Mouse (Mus musculus): ENCODE data around the gene Pibf1. TPM values are rescaled to one million over a fixed set of nuclear protein-coding genes. Genes with fewer than 3 reads are reported as not detected.
A peak's percentile ranks its signal among the peaks of the same experiment; 100 is the strongest.

Gene Pibf1
- polyA plus RNA-seq, 1 experiment from 2014 or later: 21.2 TPM

DNA sequence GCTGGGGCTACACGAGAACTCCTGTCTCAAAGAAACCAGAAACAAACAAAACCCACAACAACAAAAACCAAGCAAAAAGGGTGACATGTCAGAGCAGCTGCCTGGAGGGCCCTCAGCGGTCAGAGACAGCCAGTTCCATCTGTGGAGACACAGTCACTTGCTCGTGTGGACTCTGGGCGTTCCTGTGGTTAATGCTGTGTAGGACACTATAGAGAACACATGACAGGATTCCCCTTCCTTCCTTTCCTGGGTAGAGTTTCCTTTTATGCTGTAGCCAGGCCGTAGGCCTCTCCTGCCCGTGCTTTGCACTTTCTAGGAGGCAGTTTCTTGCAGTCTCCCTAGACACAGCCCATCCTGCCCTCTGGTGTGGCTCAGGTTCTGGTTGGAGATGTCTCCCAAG lies 9.5 kb downstream of the Pibf1 start:
- no peak for ATAC-seq
- H3K4me3 ChIP-seq (replicated peaks): no peak overlapping the region
- peaks cover 73% of the 10 kb centered on the region for H3K36me3 ChIP-seq
- no peak overlapping the region for H3K27ac ChIP-seq
- H3K9ac ChIP-seq (replicated peaks): no peak overlapping the region
- H3K27me3 ChIP-seq: no peaks in the 10 kb centered on the region
- H3K9me3 ChIP-seq: no peaks in the 10 kb centered on the region
- H3K4me1 ChIP-seq (replicated peaks): no peaks in the 10 kb centered on the region
- 94% methylated on average over 6 of the region's 6 CpGs for WGBS
- H3K4me2 ChIP-seq (replicated peaks): no peak overlapping the region

DNA sequence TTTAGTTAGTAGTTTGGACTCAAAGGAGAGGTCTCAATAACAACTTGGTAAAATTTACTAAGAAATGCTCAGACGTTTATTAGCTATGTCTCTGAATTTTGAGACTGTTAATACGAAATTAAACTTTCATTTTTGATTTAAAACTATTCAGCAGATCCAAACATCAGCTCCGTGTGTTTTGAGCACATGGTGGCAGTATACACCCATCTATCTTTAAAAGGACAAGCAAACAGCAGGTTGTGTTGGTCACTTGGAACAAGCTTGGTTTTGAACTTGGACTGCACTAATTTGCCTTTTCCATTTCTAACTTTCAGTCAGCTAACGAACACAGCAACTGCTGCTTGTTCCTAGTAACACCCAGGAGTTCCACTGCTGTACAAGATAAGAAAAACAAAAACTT lies 18.4 kb downstream of the Pibf1 start:
- no peak overlapping the region for H3K9ac ChIP-seq (replicated peaks)
- H3K4me1 ChIP-seq (replicated peaks): no peaks in the 10 kb centered on the region
- no peak overlapping the region for H3K4me2 ChIP-seq (replicated peaks)
- H3K27me3 ChIP-seq: no peaks in the 10 kb centered on the region
- no peak overlapping the region for H3K27ac ChIP-seq
- ATAC-seq: no peak
- no peaks in the 10 kb centered on the region for H3K9me3 ChIP-seq
- H3K4me3 ChIP-seq (replicated peaks): no peak overlapping the region
- WGBS: 85% methylated on average over 4 of the region's 4 CpGs
- H3K36me3 ChIP-seq: peaks cover 28% of the 10 kb centered on the region

DNA sequence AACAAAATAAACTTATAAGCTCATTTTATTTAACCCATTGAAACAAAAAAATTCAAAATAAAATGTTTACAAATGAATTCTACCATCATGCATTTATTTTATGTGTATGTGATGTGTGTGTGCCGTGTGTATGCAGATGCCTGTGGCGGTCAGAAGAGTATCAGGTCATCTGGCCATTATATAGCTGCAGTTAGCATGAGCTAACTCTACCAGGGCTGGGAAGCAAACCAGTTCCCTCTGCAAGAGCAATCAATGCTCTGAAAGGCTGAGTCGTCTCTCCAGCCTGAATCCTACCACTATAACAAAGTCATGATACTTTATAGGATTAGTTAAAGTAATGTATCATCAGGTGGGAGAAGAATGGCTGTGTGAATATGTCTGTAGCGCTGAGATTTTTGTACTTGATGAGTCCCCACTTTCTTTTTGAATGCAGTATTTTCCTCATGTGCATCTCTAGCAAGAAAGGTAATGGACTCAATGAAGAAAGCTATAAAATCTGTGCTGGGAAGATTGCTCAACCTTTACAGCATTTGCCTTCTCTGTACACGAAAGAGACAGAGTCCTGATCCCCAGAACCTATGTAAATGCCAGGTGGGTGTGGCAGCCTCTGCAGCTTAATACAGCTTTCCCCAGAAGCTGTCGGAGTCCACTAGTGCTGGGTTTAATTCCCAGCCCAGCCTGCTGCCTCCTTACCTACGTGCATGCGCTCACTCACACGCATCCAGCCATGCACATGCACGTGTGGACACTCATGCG lies 22.5 kb downstream of the Pibf1 start:
- H3K27me3 ChIP-seq: no peaks in the 10 kb centered on the region
- H3K4me1 ChIP-seq (replicated peaks): no peaks in the 10 kb centered on the region
- H3K4me3 ChIP-seq (replicated peaks): no peak overlapping the region
- 89% methylated on average over 11 of the region's 11 CpGs for WGBS
- H3K9me3 ChIP-seq: no peaks in the 10 kb centered on the region
- peaks cover 11% of the 10 kb centered on the region for H3K36me3 ChIP-seq
- no peak overlapping the region for H3K4me2 ChIP-seq (replicated peaks)
- no peak overlapping the region for H3K27ac ChIP-seq
- ATAC-seq: no peak
- H3K9ac ChIP-seq (replicated peaks): no peak overlapping the region

DNA sequence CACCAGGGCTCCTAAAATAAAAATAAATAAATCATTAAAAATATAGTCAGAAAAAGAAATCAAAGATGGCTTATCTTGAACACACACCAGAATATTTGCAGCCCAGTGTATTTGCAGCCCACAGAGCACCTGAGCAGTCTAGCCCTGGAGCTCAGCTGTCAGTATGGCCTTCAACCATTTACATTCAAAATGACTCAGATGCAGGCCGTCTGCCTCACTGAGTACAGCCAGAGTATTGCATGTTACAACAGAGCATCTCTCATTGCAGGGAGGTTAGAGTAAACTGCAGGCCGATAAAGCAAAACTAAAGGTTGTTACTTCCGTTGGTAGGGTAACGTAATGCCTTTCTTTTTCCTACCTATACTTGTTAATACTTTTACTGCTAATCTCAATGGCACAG lies 24.9 kb downstream of the Pibf1 start:
- Histone ChIP-seq H3K27ac (no peak overlapping the region), H3K4me1 (replicated peaks) (no peaks in the 10 kb centered on the region), H3K9me3 (no peaks in the 10 kb centered on the region), H3K9ac (replicated peaks) (no peak overlapping the region), H3K4me2 (replicated peaks) (no peak overlapping the region), H3K4me3 (replicated peaks) (no peak overlapping the region), H3K36me3 (0 out of 2 replicates have a peak, but pooled peaks cover 6% of the 10 kb centered on the region), H3K27me3 (no peaks in the 10 kb centered on the region)
- 93% methylated on average over 4 of the region's 4 CpGs for WGBS
- no peak for ATAC-seq

DNA sequence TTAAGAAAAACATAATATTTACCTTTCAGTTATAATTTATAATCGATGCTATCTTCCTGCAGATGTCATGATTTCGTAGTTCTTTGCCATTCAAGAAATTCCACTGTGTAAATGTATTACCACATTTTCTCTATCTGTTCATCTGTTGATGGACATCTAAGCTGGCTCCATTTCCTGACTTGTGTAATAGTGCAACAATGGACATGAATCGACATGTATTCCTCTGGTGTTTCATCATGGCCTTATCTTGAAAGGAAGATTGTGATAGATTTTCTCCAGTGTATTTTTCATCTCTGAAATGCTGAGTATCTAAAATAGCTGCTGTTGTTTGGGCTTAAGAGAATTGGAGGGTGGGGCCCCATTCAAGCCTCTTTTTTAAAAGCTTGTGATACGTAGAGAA lies 27.5 kb downstream of the Pibf1 start:
- Histone ChIP-seq H3K4me1 (replicated peaks) (no peaks in the 10 kb centered on the region), H3K4me2 (replicated peaks) (no peak overlapping the region), H3K4me3 (replicated peaks) (no peak overlapping the region), H3K27ac (no peak overlapping the region), H3K9me3 (no peaks in the 10 kb centered on the region), H3K27me3 (no peaks in the 10 kb centered on the region), H3K9ac (replicated peaks) (no peak overlapping the region), H3K36me3 (peaks cover 10% of the 10 kb centered on the region)
- ATAC-seq: no peak
- 97% methylated on average over 4 of the region's 4 CpGs for WGBS

DNA sequence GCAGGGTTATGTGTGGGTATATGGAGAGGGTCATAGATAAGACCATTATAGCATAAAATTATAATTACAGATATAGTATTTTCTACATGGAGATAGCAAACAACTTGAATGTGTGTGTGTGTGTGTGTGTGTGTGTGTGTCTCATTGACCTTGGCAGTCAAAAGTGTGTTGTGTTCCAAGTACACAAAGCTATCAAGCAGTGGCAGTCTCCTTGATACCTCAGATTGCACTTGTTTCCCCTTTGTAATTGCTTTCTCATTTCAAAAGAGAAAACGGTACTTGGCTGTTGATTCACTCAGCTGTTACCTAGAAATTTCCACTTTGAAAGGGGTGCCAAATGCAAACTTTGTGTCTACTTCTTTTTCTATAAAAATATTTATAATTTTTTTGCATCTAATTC lies 28.3 kb downstream of the Pibf1 start:
- Histone ChIP-seq H3K27ac (no peak overlapping the region), H3K4me2 (replicated peaks) (no peak overlapping the region), H3K4me1 (replicated peaks) (no peaks in the 10 kb centered on the region), H3K4me3 (replicated peaks) (no peak overlapping the region), H3K27me3 (no peaks in the 10 kb centered on the region), H3K9ac (replicated peaks) (no peak overlapping the region), H3K9me3 (no peaks in the 10 kb centered on the region), H3K36me3 (peaks cover 10% of the 10 kb centered on the region)
- WGBS: 90% methylated on average over 1 of the region's 1 CpGs
- ATAC-seq: no peak

DNA sequence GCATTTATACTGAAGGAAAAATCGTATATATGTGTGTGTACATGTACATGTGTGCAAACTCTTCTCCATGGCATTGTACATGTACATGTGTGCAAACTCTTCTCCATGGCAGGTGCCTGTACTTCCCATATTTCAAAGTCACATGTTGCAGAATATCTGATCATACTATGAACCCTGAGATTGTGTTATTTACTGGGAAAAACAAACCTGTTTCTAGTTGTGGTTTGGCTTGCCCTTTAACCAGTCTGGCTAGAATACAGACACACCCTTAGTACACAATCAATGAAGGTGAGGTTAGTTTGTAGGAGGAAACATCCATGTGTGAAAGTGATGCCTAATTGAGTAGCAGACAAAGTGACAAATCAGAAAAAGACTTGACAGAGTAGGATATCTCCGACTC lies 29.8 kb downstream of the Pibf1 start:
- Histone ChIP-seq H3K27me3 (no peaks in the 10 kb centered on the region), H3K4me1 (replicated peaks) (no peaks in the 10 kb centered on the region), H3K4me2 (replicated peaks) (no peak overlapping the region), H3K9ac (replicated peaks) (no peak overlapping the region), H3K9me3 (no peaks in the 10 kb centered on the region), H3K27ac (no peak overlapping the region), H3K4me3 (replicated peaks) (no peak overlapping the region), H3K36me3 (peaks cover 7% of the 10 kb centered on the region)
- no peak for ATAC-seq
- WGBS: 95% methylated on average over 2 of the region's 2 CpGs

DNA sequence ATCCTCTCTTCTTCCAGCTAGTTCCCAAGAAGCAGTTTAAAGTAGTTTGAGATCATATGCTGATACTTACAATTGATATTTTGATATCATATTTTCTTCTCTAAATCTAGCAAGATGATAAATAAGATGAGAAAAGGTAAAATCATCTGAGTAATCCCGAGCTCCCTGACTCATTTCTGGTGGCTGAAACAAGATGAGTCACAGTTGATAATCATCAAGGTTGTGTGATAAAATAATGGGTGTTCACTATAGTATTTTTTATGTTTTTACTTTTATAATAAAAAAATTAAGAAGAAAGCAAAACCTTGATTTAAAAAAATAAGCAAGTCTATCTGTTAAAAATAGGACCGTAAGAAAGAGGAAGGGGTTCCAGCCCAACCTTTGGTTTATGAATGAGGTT lies 34.8 kb downstream of the Pibf1 start:
- no peak overlapping the region for H3K4me2 ChIP-seq (replicated peaks)
- no peak overlapping the region for H3K4me3 ChIP-seq (replicated peaks)
- no peaks in the 10 kb centered on the region for H3K27me3 ChIP-seq
- H3K9ac ChIP-seq (replicated peaks): no peak overlapping the region
- peaks cover 26% of the 10 kb centered on the region for H3K36me3 ChIP-seq
- no peak overlapping the region for H3K27ac ChIP-seq
- H3K9me3 ChIP-seq: no peaks in the 10 kb centered on the region
- H3K4me1 ChIP-seq (replicated peaks): no peaks in the 10 kb centered on the region
- ATAC-seq: no peak
- WGBS: 99% methylated on average over 2 of the region's 2 CpGs

DNA sequence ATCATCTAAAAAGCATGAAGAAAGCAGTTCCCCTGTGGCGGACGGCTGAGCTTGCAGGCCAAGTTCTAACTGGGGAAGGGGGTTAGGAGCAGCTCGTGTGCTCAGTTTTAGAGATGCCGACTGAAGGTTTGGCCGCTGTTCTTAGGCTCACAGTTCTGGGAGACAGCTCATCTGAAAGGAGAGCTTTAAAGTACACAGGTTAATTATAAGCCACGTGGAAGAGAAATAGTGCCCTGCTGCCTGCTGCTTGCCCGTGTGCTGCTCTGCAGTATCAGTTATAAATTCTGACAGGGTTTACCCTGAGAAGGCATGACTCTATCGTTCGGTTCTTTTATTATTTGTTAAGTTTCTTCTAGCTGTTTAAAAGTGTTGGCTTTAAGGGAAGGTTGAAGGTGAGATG lies 36.5 kb downstream of the Pibf1 start:
- Histone ChIP-seq H3K4me3 (replicated peaks) (no peak overlapping the region), H3K36me3 (peaks cover 26% of the 10 kb centered on the region), H3K4me2 (replicated peaks) (no peak overlapping the region), H3K4me1 (replicated peaks) (no peaks in the 10 kb centered on the region), H3K27me3 (no peaks in the 10 kb centered on the region), H3K27ac (no peak overlapping the region), H3K9ac (replicated peaks) (no peak overlapping the region), H3K9me3 (no peaks in the 10 kb centered on the region)
- ATAC-seq: no peak
- WGBS: 94% methylated on average over 9 of the region's 9 CpGs

DNA sequence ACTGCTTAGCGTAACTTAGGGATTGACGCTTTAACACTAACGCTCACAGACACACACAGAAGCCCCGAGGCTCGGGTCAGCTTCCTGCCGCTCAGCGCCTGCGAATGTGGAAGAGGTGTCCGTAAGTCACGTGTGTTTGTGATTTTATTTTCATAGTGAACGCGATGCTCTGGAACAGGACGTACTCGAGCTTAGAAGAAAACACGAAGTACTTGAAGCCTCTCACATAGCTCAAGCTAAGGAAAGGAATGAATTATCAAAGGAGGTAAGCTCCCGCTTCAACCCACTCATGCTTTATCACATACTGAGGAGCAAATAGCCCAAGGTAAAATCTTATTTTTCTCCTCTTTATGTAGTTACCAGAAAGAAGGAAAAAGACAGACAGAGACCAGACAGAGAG lies 37.1 kb downstream of the Pibf1 start:
- no peaks in the 10 kb centered on the region for H3K9me3 ChIP-seq
- WGBS: 95% methylated on average over 16 of the region's 16 CpGs
- ATAC-seq: no peak
- no peaks in the 10 kb centered on the region for H3K4me1 ChIP-seq (replicated peaks)
- H3K4me3 ChIP-seq (replicated peaks): no peak overlapping the region
- no peaks in the 10 kb centered on the region for H3K27me3 ChIP-seq
- H3K4me2 ChIP-seq (replicated peaks): no peak overlapping the region
- H3K36me3 ChIP-seq: peaks cover 23% of the 10 kb centered on the region
- H3K27ac ChIP-seq: no peak overlapping the region
- H3K9ac ChIP-seq (replicated peaks): no peak overlapping the region

DNA sequence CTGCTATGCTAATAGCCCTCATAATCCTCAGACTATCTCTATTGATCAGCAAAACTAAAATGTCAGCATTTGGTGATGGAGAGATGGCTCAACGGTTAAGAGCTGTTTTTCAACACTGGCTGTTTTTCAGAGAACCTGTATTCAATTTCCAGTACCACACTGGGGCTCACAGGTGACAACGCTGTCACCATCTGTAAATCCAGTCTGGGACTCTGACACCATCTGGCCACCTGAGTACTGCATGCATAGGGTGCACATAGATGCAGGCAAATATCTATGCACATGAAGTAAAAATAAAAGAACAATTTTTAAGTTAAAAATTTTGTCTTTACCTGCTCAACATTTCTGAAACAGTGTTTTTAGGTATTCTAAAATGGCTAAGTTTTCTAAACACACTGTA lies 40.8 kb downstream of the Pibf1 start:
- no peak overlapping the region for H3K27ac ChIP-seq
- no peak overlapping the region for H3K4me3 ChIP-seq (replicated peaks)
- H3K36me3 ChIP-seq: peaks cover 19% of the 10 kb centered on the region
- no peak overlapping the region for H3K4me2 ChIP-seq (replicated peaks)
- no peaks in the 10 kb centered on the region for H3K4me1 ChIP-seq (replicated peaks)
- no peak overlapping the region for H3K9ac ChIP-seq (replicated peaks)
- WGBS: 87% methylated on average over 2 of the region's 2 CpGs
- no peaks in the 10 kb centered on the region for H3K9me3 ChIP-seq
- no peaks in the 10 kb centered on the region for H3K27me3 ChIP-seq
- no peak for ATAC-seq

DNA sequence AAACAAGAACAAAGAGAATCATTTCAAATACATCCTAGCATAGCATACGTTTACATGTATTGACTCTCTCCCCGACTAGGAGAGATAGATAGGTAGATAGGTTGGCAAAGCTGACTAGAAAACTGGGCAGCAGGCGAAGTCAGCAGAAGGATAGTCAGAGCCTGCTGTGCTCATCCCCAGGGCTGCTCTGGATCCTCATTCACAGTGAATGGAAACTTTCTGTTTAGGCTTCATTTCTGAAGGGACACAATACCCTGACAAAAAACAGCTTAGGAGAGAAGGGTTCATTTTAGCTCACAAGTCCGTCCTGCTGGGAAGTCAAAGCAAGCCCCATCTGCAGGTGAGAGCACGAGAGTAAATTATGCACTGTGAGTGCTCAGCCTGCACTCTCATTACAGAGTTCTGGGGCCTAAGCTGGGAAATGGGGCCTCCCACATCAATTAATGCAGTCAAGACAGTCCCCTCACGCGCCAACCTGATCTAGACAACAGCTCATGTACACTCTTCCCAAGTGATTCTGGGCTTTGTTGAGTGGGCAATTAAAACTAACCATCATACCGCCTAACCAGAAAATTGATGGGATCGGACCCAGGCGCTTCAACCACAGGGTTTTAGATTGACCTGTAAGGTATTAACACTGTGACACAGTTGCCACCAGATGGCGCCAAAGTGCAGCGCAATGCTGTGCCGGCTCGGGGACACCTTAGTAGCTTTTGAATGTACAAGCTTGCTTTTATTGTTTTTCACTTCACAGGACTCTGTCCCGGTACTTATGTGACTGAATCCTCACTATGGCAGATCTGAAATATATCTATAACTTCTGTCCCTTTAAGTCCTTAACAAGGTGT lies 42.8 kb downstream of the Pibf1 start:
- Histone ChIP-seq H3K4me3 (replicated peaks) (no peak overlapping the region), H3K27ac (no peak overlapping the region), H3K9ac (replicated peaks) (no peak overlapping the region), H3K9me3 (no peaks in the 10 kb centered on the region), H3K36me3 (peaks cover 5% of the 10 kb centered on the region), H3K4me1 (replicated peaks) (no peaks in the 10 kb centered on the region), H3K27me3 (no peaks in the 10 kb centered on the region), H3K4me2 (replicated peaks) (no peak overlapping the region)
- ATAC-seq: peak; percentile 93
- 17% methylated on average over 15 of the region's 15 CpGs for WGBS
